Mouse (Mus musculus): ENCODE measurements around the gene Olfr1302. TPM values are rescaled to one million over a fixed set of nuclear protein-coding genes. Genes with fewer than 3 reads are reported as not detected.

Olfr1302 gene
- polyA plus RNA-seq (2012; ENCODE audit: low replicate concordance): not detected in 2 replicates

DNA sequence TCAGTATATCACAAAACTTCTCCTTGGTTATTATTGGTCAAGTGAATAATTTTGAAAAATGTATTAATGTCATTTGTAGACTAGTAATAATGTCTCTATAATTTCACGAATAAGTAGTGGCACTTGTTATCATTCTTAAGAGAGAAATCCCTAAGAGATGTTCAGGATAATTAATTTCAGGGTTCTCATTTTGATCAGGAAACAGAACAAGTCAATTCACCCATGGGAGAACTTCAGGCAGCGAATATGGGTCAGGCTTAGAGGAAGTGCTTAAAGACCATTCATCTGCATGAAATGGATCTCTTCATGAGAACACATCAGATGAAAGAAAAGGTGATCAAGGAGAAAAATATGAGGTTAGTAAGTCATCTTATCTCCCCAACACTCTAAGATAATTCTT, at the start of gene Olfr1302:
Olfr1302 (plus strand) TSS at position 301 of the 400 bp plus-strand sequence.

DNA sequence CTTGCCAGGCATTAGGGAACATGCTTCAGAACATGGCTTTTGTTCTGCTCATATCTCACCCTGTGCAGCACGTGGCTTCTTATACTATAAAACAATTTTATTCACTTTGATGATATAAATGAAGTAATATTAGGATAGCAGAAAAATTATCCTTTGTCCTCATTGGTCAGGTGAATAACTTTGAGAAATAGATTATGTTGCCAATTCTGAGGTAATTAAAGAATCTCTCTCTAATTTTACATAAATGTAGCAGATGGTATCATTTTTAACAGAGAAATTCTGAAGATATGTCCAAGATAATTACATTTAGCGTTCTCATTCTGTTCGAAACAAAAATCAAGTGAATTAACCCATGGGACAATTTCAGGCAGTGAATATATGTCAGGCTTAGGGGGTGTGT, 26.5 kb upstream of the Olfr1302 start, which contains the start of gene Olfr1301:
Olfr1301 (plus strand) TSS at position 301 of the 400 bp plus-strand sequence.

DNA sequence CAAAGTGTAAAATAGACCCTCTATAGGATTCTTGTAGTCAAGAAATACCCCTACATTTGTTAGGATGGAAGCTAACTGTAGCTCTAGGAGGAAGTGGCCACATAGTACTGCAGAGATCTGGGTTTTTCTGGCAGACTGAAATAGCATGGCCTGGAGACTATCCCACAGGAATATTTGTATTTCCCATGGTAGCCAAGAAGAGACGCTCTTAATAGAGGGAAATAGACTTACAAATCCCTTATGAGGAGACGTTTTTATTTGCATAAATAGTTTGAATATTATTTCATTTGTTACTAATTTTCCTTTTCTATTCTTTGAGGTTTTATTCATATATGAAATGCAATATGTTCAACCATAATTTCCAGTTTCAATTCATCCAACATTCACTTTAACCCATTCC, 43.0 kb downstream of the Olfr1302 start, which contains the start of gene Olfr1303:
Olfr1303 (minus strand) TSS at position 101 of the 400 bp plus-strand sequence.

Other genes with a start within 250 kb of the Olfr1302 start
- not detected in 2 replicates for gene Olfr1294, start 237.1 kb upstream of the Olfr1302 start, polyA plus RNA-seq (2012; ENCODE audit: low replicate concordance)
- gene Olfr1295, start 207.7 kb upstream of the Olfr1302 start, polyA plus RNA-seq (2012; ENCODE audit: low replicate concordance): not detected in 2 replicates
- gene Olfr1297, start 150.9 kb upstream of the Olfr1302 start, polyA plus RNA-seq (2012; ENCODE audit: low replicate concordance): not detected in 2 replicates
- not detected in 2 replicates for gene Olfr1298, start 128.2 kb upstream of the Olfr1302 start, polyA plus RNA-seq (2012; ENCODE audit: low replicate concordance)
- gene Olfr1299, start 116.0 kb upstream of the Olfr1302 start, polyA plus RNA-seq (2012; ENCODE audit: low replicate concordance): not detected in 2 replicates
- gene Olfr1301, start 26.4 kb upstream of the Olfr1302 start, polyA plus RNA-seq (2012; ENCODE audit: low replicate concordance): not detected in 2 replicates
- gene Olfr1303, start 42.9 kb downstream of the Olfr1302 start, polyA plus RNA-seq (2012; ENCODE audit: low replicate concordance): not detected in 2 replicates
- not detected in 2 replicates for gene Olfr1305, start 99.7 kb downstream of the Olfr1302 start, polyA plus RNA-seq (2012; ENCODE audit: low replicate concordance)
- gene Olfr1306, start 138.8 kb downstream of the Olfr1302 start, polyA plus RNA-seq (2012; ENCODE audit: low replicate concordance): not detected in 2 replicates
- 0.01 TPM in 1 of 2 replicates, not detected in the other for gene Olfr1307, start 172.0 kb downstream of the Olfr1302 start, polyA plus RNA-seq (2012; ENCODE audit: low replicate concordance)
- not detected in 2 replicates for gene Olfr1308, start 187.5 kb downstream of the Olfr1302 start, polyA plus RNA-seq (2012; ENCODE audit: low replicate concordance)
- gene Olfr1309, start 212.9 kb downstream of the Olfr1302 start, polyA plus RNA-seq (2012; ENCODE audit: low replicate concordance): not detected in 2 replicates
- not detected in 2 replicates for gene Olfr1310, start 235.3 kb downstream of the Olfr1302 start, polyA plus RNA-seq (2012; ENCODE audit: low replicate concordance)
- gene Olfr1311, start 247.0 kb downstream of the Olfr1302 start, polyA plus RNA-seq (2012; ENCODE audit: low replicate concordance): not detected in 2 replicates